Mouse (Mus musculus) heart, embryonic 11.5 days (tissue): ENCODE results near the gene Daam1. TPM values are rescaled to one million over a fixed set of nuclear protein-coding genes. Genes with fewer than 3 reads are reported as not detected.

ENCODE experiments used
- ATAC-seq: fragments of 200-750 bp; cut with Nextera tagmentation; replicated peaks from 2 replicates; pipeline ENCODE4 v1.8.0; 2017; ENCODE audit warnings: moderate library complexity; ENCODE audit not compliant: insufficient number of reproducible peaks, low FRiP score, low TSS enrichment
- H3K27ac ChIP-seq: fragments of 300-500 bp; sonication (generic); 2 replicates; pipeline ENCODE4 v1.5.1; 2014; ENCODE audit warnings: mild to moderate bottlenecking, low read depth, low read length
- H3K27me3 ChIP-seq: fragments of 300-500 bp; sonication (generic); 2 replicates; pipeline ENCODE4 v1.6.1; 2014; ENCODE audit warnings: mild to moderate bottlenecking, low read length, mixed read lengths; ENCODE audit not compliant: control insufficient read depth, insufficient read depth
- H3K36me3 ChIP-seq: fragments of 300-500 bp; sonication (generic); 2 replicates; pipeline ENCODE4 v1.6.1; 2014; ENCODE audit warnings: mild to moderate bottlenecking, low read length, moderate library complexity, mixed read lengths; ENCODE audit not compliant: control insufficient read depth, insufficient read depth
- H3K4me1 ChIP-seq: fragments of 300-500 bp; sonication (generic); 2 replicates; pipeline ENCODE4 v1.6.1; 2014; ENCODE audit warnings: low read length; ENCODE audit not compliant: control insufficient read depth, insufficient read depth
- H3K4me2 ChIP-seq: fragments of 300-500 bp; sonication (generic); 2 replicates; pipeline ENCODE4 v1.6.1; 2014; ENCODE audit warnings: mild to moderate bottlenecking, moderate library complexity
- H3K4me3 ChIP-seq: fragments of 300-500 bp; sonication (generic); 2 replicates; pipeline ENCODE4 v1.5.1; 2014; ENCODE audit warnings: low read depth, low read length
- H3K9ac ChIP-seq: fragments of 300-500 bp; sonication (generic); 2 replicates; pipeline ENCODE4 v1.6.1; 2014; ENCODE audit warnings: mild to moderate bottlenecking, low read depth, low read length, moderate library complexity
- H3K9me3 ChIP-seq: fragments of 300-500 bp; sonication (generic); replicated peaks from 2 replicates; pipeline ENCODE4 v1.6.1; 2016; ENCODE audit warnings: low read length; ENCODE audit not compliant: control insufficient read depth
- WGBS: fragments of 180-500 bp; shearing (Covaris S2); extraction: QIAGEN DNeasy Blood & Tissue Kit; methylation state at CpG from one replicate; pipeline ENCODE4 v1.1.7; 2014; ENCODE audit not compliant: insufficient replicate concordance; 5-methylcytosine and 5-hydroxymethylcytosine counted together
- polyA plus RNA-seq: library from polyadenylated mRNA; unstranded; fragments of >200 nt; fragmentation: Nextera tagmentation; extraction: Ambion mirVana; gene quantifications from 2 replicates; pipeline ENCODE4 v1.2.1, GENCODE M21; 2014

Daam1 gene
- polyA plus RNA-seq, 1 experiment from 2014 or later, result 33.0 TPM

DNA sequence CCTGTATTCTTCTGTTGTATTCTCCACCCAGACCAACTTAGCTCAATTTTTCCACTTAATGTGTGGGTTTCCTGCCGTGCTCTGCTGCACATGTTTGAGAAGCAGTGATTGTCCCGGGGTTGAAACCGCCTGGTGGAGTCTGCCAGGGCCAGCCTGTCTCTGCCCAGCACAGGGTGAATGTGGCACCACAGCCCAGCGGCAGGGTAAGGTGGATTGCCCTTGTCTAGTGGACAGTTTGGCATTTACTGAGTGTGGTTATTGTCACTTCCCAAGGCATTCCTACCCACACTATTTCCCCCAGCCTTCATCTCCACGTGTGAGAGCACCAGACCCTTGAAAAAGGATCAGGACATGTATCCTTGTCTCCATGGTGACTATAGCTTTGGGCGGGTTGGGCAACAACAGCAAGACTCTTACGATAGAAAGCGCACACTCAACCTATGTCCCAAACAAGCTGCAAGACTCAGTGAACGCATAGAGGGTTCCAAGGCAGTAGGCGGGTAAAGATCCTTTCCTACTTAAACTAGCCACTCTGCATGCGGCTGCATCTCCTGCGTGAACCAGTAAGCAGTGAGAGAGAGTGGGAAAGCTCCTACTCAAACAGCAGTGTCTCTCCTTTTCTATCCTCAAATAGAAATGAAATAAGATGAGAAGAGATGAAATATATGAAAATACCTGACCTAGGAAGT is 139.2 kb downstream of the Daam1 start:
- Histone ChIP-seq H3K27me3 (no peaks in the 10 kb centered on the region), H3K27ac (peak overlapping the region; percentile 42), H3K4me2 (no peak overlapping the region), H3K9me3 (no peaks in the 10 kb centered on the region), H3K36me3 (0 out of 2 replicates have a peak, but pooled peaks cover 3% of the 10 kb centered on the region), H3K4me1 (peaks cover 43% of the 10 kb centered on the region), H3K9ac (no peak overlapping the region), H3K4me3 (no peak overlapping the region)
- no peak for ATAC-seq
- WGBS, result 77% methylated on average over 12 of the region's 12 CpGs

DNA sequence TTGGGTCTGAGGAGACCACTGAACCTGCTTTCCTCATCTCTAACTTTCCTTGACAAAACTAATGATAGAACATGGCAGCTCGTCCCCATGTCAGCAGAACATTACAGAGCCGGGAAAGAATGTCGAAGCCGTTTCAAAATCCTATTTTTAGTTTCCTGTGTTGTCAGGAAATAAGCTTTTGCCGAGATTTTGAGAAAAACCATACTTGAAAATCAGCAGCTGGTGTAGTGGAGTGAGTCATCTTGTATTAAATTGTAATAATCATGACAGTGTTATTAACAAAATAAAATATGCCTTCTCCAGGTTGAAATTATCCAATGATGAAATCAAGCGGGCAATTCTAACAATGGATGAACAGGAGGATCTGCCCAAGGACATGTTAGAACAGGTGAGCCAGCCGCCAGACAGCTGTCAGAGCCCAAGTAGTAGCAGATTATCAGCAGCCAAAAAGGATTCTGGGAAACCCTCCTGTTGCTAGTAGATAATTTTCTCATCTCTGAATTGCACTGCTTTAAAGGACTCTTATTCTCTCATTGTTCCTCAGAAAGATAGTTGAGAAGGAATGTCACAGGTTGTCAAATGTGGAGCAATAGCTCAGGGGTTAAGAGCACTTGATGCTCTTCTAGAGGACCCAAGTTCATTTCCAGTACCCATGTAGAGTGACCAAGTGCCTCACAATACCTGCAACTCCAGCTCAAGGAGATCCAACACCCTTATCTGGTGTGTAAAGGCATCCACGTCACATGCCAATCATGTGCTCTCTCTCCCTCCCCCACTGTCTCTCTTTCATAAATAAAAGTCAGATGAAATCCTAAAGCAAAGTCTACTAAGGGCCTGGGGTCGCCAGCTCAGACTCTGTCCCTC is 140.1 kb downstream of the Daam1 start:
- Histone ChIP-seq H3K27ac (peak overlapping the region; percentile 57), H3K4me3 (no peak overlapping the region), H3K9ac (no peak overlapping the region), H3K36me3 (0 out of 2 replicates have a peak, but pooled peaks cover 6% of the 10 kb centered on the region), H3K27me3 (no peaks in the 10 kb centered on the region), H3K4me1 (peaks cover 48% of the 10 kb centered on the region), H3K4me2 (no peak overlapping the region), H3K9me3 (no peaks in the 10 kb centered on the region)
- 47% methylated on average over 9 of the region's 9 CpGs for WGBS
- no peak for ATAC-seq

DNA sequence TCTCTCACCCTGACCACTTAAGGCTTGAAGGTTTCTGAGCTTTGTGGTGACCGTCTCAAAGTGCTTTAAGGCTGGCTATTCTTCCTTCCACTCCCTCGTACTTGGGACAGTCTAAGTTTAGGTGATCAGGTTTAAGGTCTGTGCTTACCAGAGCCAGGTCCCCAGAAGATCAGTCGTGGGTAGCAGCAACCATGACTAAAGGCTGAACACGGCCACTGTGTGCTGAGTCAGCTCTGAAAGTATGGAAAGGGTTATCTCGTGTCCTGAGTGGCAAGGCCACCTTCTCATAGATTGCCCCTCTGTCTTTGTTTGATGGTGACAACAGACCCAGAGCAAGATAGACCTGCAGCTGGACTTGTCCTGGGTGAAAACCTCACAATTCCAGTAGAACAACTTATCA is 141.2 kb downstream of the Daam1 start:
- Histone ChIP-seq H3K27ac (peak overlapping the region; percentile 62), H3K36me3 (peaks cover 12% of the 10 kb centered on the region; the same call in 1 of the 2 replicates), H3K4me2 (no peak overlapping the region), H3K4me1 (peaks cover 59% of the 10 kb centered on the region), H3K9ac (no peak overlapping the region), H3K27me3 (no peaks in the 10 kb centered on the region), H3K4me3 (no peak overlapping the region), H3K9me3 (no peaks in the 10 kb centered on the region)
- ATAC-seq, result no peak; the same call in 1 of the 2 replicates
- 37% methylated on average over 5 of the region's 5 CpGs for WGBS

DNA sequence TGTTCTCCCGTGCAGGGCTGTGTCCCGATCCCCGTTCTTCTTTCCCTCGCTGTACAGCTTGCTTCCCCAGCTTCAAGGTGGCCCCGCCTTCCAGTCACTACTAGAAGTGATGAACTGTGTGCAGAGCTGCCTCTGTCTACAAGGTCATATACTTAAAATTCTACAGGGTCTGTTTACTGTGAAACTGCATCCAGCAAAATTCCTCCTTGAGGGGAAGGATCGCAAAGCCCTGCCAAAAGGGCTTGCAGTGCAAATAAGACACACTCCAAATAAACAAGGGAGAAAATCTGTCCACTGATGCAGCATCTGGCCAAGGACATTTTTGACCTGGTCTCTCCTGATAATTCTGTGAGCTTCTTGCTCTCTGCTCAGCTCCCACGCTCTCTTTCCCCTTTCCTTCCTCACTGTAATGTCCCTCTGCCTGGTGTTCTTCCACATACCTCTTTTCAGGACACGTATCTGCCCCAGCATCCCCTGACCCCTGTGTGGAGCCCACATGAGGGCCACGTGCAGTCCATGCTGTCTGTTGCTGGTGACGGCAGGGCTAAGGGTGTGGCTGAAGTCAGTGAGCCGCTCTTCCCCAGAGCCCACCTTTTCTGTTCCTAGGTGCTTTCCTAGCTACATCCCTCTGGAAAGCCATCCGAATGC is 141.9 kb downstream of the Daam1 start:
- Histone ChIP-seq H3K9me3 (no peaks in the 10 kb centered on the region), H3K27ac (peak overlapping the region; percentile 37; the same call in 1 of the 2 replicates), H3K4me1 (peaks cover 62% of the 10 kb centered on the region), H3K4me3 (no peak overlapping the region), H3K4me2 (no peak overlapping the region), H3K27me3 (no peaks in the 10 kb centered on the region), H3K36me3 (peaks cover 14% of the 10 kb centered on the region; the same call in 1 of the 2 replicates), H3K9ac (no peak overlapping the region)
- ATAC-seq, result no peak; the same call in 1 of the 2 replicates
- WGBS, result 63% methylated on average over 12 of the region's 12 CpGs

DNA sequence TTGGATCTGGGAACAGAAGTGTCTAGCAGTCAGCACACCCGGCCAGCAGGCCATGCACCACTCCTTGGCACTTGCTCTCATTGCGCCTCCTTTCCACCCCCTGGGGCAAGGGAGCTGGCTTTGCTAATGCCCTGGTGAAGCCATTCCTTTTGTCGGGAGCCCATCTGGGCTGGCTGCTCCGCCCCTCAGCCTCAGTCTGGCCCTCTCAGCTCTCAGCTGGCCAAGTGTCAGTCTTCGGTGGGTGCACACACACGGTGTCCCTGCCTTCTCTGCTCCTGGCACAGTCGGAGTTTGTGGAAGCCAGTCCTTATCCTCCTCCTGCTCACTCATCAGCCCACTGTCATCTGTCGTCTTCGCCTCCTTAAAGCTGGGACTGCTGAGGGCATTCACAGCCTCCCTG is 142.7 kb downstream of the Daam1 start:
- Histone ChIP-seq H3K9me3 (no peaks in the 10 kb centered on the region), H3K27ac (no peak overlapping the region), H3K9ac (no peak overlapping the region), H3K36me3 (peaks cover 14% of the 10 kb centered on the region), H3K4me1 (peaks cover 66% of the 10 kb centered on the region), H3K27me3 (no peaks in the 10 kb centered on the region), H3K4me3 (no peak overlapping the region), H3K4me2 (no peak overlapping the region)
- ATAC-seq, result no peak
- WGBS, result 55% methylated on average over 9 of the region's 9 CpGs

DNA sequence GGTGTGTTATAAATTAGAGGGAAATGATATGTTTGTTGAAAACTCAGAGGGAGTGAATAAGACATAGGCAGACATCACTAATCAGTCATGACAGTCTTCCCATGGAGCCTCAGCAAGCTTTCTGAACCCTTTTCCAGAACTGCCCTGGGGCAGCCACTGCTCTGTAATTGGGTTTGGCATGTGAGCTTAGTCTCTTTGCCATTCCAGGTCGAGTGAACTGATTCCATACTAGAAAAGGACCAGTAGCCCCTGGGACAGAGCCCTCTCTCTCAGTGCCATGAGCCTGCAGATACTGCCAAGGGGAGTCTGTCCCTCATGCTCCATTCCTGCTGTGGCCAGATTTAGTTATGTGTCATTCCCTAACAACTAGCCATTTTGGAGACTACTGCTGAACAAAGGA is 144.7 kb downstream of the Daam1 start:
- no peak for ATAC-seq
- peaks cover 67% of the 10 kb centered on the region for H3K4me1 ChIP-seq
- H3K27me3 ChIP-seq, result no peaks in the 10 kb centered on the region
- peak overlapping the region; percentile 32; the same call in 1 of the 2 replicates for H3K27ac ChIP-seq
- WGBS, result 48% methylated on average over 1 of the region's 1 CpGs
- H3K4me3 ChIP-seq, result no peak overlapping the region
- no peak overlapping the region for H3K4me2 ChIP-seq
- H3K36me3 ChIP-seq, result peaks cover 14% of the 10 kb centered on the region
- H3K9ac ChIP-seq, result no peak overlapping the region
- H3K9me3 ChIP-seq, result no peaks in the 10 kb centered on the region

DNA sequence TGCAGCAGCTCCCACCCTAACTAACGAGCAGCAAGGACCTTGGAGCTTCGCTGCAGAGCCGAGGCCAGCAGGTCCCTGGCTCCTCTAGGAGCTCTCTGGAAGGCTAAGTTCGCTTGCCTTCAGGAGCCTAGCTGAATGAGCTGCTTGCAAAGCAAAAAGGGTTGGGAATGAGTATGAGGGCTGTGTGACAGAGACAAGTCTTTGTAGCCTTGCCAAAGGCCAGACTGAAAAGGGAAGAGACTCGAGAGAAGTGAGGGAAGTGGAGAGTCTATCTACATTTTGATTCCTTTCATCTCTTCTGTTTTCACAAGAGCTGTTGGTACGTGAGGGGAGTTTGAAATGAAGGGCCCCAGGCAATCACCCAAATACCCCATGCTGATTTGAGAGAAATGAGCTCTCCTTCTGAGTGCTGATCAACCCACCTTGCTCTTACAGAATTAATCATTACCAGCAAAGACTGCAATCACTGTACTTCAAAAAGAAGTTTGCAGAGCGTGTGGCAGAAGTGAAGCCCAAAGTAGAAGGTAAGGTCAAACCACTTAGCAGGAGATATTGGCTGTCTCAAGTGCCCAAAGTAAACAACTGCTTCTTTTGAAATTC is 145.6 kb downstream of the Daam1 start:
- H3K9me3 ChIP-seq, result no peaks in the 10 kb centered on the region
- no peak for ATAC-seq
- H3K36me3 ChIP-seq, result peaks cover 16% of the 10 kb centered on the region
- no peaks in the 10 kb centered on the region for H3K27me3 ChIP-seq
- H3K4me2 ChIP-seq, result no peak overlapping the region
- WGBS, result 48% methylated on average over 7 of the region's 7 CpGs
- peaks cover 66% of the 10 kb centered on the region for H3K4me1 ChIP-seq
- no peak overlapping the region for H3K4me3 ChIP-seq
- H3K27ac ChIP-seq, result peak overlapping the region; percentile 32
- no peak overlapping the region for H3K9ac ChIP-seq

DNA sequence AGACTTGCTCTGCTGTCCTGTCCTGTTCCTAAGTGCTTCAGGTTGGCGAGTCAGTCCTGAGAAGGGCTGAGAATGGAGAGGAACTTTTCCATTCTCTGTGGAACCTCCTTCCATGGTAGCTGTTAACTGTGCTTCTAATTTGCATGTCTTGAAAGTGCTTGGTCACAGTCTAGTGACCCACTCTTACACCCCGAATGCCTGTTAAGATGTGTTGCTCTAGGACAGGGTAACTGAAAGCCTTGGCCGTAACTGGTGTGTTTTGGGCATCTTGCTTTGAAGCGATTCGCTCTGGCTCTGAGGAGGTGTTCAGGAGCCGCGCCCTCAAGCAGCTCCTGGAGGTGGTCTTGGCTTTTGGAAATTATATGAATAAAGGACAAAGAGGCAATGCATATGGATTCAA is 146.5 kb downstream of the Daam1 start:
- WGBS, result 87% methylated on average over 7 of the region's 7 CpGs
- Histone ChIP-seq H3K4me2 (no peak overlapping the region), H3K9me3 (no peaks in the 10 kb centered on the region), H3K36me3 (peaks cover 15% of the 10 kb centered on the region), H3K27me3 (no peaks in the 10 kb centered on the region), H3K4me1 (peaks cover 60% of the 10 kb centered on the region), H3K4me3 (no peak overlapping the region), H3K27ac (peak overlapping the region; percentile 32; the same call in 1 of the 2 replicates), H3K9ac (no peak overlapping the region)
- ATAC-seq, result no peak
